Mouse (Mus musculus): Measurements from ENCODE around the gene Amigo2. TPM values are rescaled to one million over a fixed set of nuclear protein-coding genes. Genes with fewer than 3 reads are reported as not detected.
A peak's percentile ranks its signal among the peaks of the same experiment; 100 is the strongest.

Amigo2 gene
- total RNA-seq (2014; rRNA removed) (21.8 and 22.4 TPM in 2 replicates), polyA plus RNA-seq (2015; fragmentation: Nextera tagmentation; extraction: Ambion mirVana) (17.4 and 20.1 TPM in 2 replicates)

- under 1% methylated on average over 68 of the region's 125 CpGs for WGBS
- Histone ChIP-seq H3K4me2 (ENCODE audit: low read depth, low read length, poor library complexity, severe bottlenecking) (peak within 1 kb of the TSS; percentile 92), H3K27me3 (ENCODE audit: insufficient read depth, low read length) (no peaks in the 10 kb centered on the region), H3K9ac (replicated peaks; ENCODE audit: low read length, poor library complexity, severe bottlenecking) (peak within 1 kb of the TSS; percentile 97), H3K9me3 (ENCODE audit: low read length) (no peaks in the 10 kb centered on the region), H3K27ac (ENCODE audit: low read depth, low read length) (peak within 1 kb of the TSS; percentile 92), H3K4me3 (ENCODE audit: low read depth, low read length) (peak within 1 kb of the TSS; percentile 80), H3K36me3 (ENCODE audit: insufficient read depth, low read length) (no peaks in the 10 kb centered on the region), H3K4me1 (ENCODE audit: insufficient read depth, low read length) (peaks cover 8% of the 10 kb centered on the region; the same call in 1 of the 2 replicates)
- DNase-seq (ENCODE audit: low spot score) (peak; percentile 62), ATAC-seq (ENCODE audit: low FRiP score) (peak; percentile 84)
- no peak; the same call in 1 of the 2 replicates for TF ChIP-seq CTCF (IDR thresholded peaks at IDR 0.05)
Observed at GRCm38 (mm10) chr15:97246911-97247790, at the start of gene Amigo2, which contains the start of gene Pced1b. Amigo2 (minus strand) TSS chr15:97247287. Pced1b (plus strand) TSS chr15:97247107.

GRCm38 (mm10) chr15:97291291-97292050 is 44.4 kb upstream of the Amigo2 start:
- Histone ChIP-seq H3K36me3 (ENCODE audit: insufficient read depth, low read length) (0 out of 2 replicates have a peak, but pooled peaks cover 2% of the 10 kb centered on the region), H3K4me1 (ENCODE audit: insufficient read depth, low read length) (no peaks in the 10 kb centered on the region), H3K4me2 (ENCODE audit: low read depth, low read length, poor library complexity, severe bottlenecking) (no peak overlapping the region), H3K9me3 (ENCODE audit: low read length) (no peaks in the 10 kb centered on the region), H3K27me3 (ENCODE audit: insufficient read depth, low read length) (no peaks in the 10 kb centered on the region), H3K9ac (replicated peaks; ENCODE audit: low read length, poor library complexity, severe bottlenecking) (no peak overlapping the region), H3K27ac (ENCODE audit: low read depth, low read length) (no peak overlapping the region), H3K4me3 (ENCODE audit: low read depth, low read length) (no peak overlapping the region)
- WGBS: 91% methylated on average over 21 of the region's 21 CpGs
- no peak for ATAC-seq (ENCODE audit: low FRiP score)
- TF ChIP-seq CTCF (IDR thresholded peaks at IDR 0.05): no peak
- no peak for DNase-seq (ENCODE audit: low spot score)

GRCm38 (mm10) chr15:97290351-97290750 is 43.3 kb upstream of the Amigo2 start:
- Histone ChIP-seq H3K9me3 (ENCODE audit: low read length) (no peaks in the 10 kb centered on the region), H3K27ac (ENCODE audit: low read depth, low read length) (no peak overlapping the region), H3K4me2 (ENCODE audit: low read depth, low read length, poor library complexity, severe bottlenecking) (no peak overlapping the region), H3K27me3 (ENCODE audit: insufficient read depth, low read length) (no peaks in the 10 kb centered on the region), H3K4me3 (ENCODE audit: low read depth, low read length) (no peak overlapping the region), H3K36me3 (ENCODE audit: insufficient read depth, low read length) (0 out of 2 replicates have a peak, but pooled peaks cover under 1% of the 10 kb centered on the region), H3K9ac (replicated peaks; ENCODE audit: low read length, poor library complexity, severe bottlenecking) (no peak overlapping the region), H3K4me1 (ENCODE audit: insufficient read depth, low read length) (no peaks in the 10 kb centered on the region)
- WGBS: 94% methylated on average over 6 of the region's 6 CpGs
- ATAC-seq (ENCODE audit: low FRiP score): no peak
- no peak for TF ChIP-seq CTCF (IDR thresholded peaks at IDR 0.05)
- DNase-seq (ENCODE audit: low spot score): no peak

- H3K4me3 ChIP-seq (ENCODE audit: low read depth, low read length): no peak overlapping the region
- no peaks in the 10 kb centered on the region for H3K36me3 ChIP-seq (ENCODE audit: insufficient read depth, low read length)
- 86% methylated on average over 4 of the region's 4 CpGs for WGBS
- DNase-seq (ENCODE audit: low spot score): no peak
- no peak for ATAC-seq (ENCODE audit: low FRiP score)
- H3K4me1 ChIP-seq (ENCODE audit: insufficient read depth, low read length): no peaks in the 10 kb centered on the region
- H3K27me3 ChIP-seq (ENCODE audit: insufficient read depth, low read length): no peaks in the 10 kb centered on the region
- H3K9me3 ChIP-seq (ENCODE audit: low read length): no peaks in the 10 kb centered on the region
- no peak overlapping the region for H3K9ac ChIP-seq (replicated peaks; ENCODE audit: low read length, poor library complexity, severe bottlenecking)
- no peak overlapping the region for H3K27ac ChIP-seq (ENCODE audit: low read depth, low read length)
- TF ChIP-seq CTCF (IDR thresholded peaks at IDR 0.05): no peak
- no peak overlapping the region for H3K4me2 ChIP-seq (ENCODE audit: low read depth, low read length, poor library complexity, severe bottlenecking)
Observed at GRCm38 (mm10) chr15:97289176-97289575, 42.1 kb upstream of the Amigo2 start.

- WGBS: 76% methylated on average over 13 of the region's 13 CpGs
- TF ChIP-seq CTCF (IDR thresholded peaks at IDR 0.05): no peak
- DNase-seq (ENCODE audit: low spot score) (no peak), ATAC-seq (ENCODE audit: low FRiP score) (no peak)
- H3K27me3 ChIP-seq (ENCODE audit: insufficient read depth, low read length): no peaks in the 10 kb centered on the region
- no peaks in the 10 kb centered on the region for H3K9me3 ChIP-seq (ENCODE audit: low read length)
- H3K4me3 ChIP-seq (ENCODE audit: low read depth, low read length): no peak overlapping the region
- H3K9ac ChIP-seq (replicated peaks; ENCODE audit: low read length, poor library complexity, severe bottlenecking): no peak overlapping the region
- H3K4me1 ChIP-seq (ENCODE audit: insufficient read depth, low read length): no peaks in the 10 kb centered on the region
- H3K4me2 ChIP-seq (ENCODE audit: low read depth, low read length, poor library complexity, severe bottlenecking): no peak overlapping the region
- no peaks in the 10 kb centered on the region for H3K36me3 ChIP-seq (ENCODE audit: insufficient read depth, low read length)
- H3K27ac ChIP-seq (ENCODE audit: low read depth, low read length): no peak overlapping the region
Observed at GRCm38 (mm10) chr15:97288690-97289089, 41.6 kb upstream of the Amigo2 start.

Data from midbrain, postnatal 0 days (tissue).